Mouse (Mus musculus) liver (tissue): Measurements from ENCODE around the gene Cts3.
"Not testable (repeated sequence)": the region's sequence is repeated elsewhere in the genome, so short reads cannot be mapped to it uniquely, and the experiment has no call there.

Experiments used
- DNase-seq: peaks from one replicate; pipeline ENCODE4 v3.0.0-alpha.2; 2020; ENCODE audit warnings: mixed read lengths

Cts3 gene

DNA sequence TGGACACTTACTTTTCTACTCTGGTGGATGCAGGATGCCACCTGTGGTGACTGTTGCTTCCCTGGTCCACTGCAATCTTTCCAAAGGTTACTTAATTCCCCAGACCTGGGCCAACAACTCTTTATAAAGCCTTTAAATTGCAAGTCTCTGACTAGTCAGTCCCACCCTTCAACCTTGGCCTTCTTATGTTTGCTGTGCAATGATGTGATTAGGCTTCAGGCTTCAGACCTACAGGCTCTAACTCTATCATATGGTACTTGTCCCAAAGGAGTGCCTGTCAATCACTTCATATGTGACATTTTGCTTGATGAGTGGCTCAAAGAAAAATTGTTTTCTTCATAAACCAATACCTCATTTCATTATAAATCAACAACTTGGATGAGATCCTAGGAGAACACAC is at the start of gene Cts3:
Gene Cts3, minus strand, starts transcription at position 101 of the 400 bp plus-strand sequence.
- no peak for DNase-seq

DNA sequence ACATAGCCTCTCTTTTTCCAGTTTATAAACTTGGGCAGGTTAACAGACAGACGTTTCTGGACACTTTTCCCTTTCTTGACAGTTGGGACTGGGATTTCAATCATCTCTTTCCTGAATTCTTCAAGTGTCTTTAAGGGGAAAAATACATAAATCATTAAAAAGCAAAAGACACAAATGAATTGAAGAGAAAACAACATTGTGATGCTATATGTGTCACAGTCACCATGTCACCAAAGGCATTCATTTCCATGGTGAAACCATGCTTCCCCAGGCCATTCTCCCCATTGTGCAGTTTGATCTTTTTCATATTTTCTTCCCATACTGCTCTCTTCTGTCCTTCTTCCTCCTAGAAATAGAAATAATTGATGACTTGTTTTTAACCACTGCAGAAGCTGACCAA is 1.9 kb downstream of the Cts3 start, which contains the start of gene Gm49352:
Gene Gm49352, minus strand, starts transcription at position 101 of the 400 bp plus-strand sequence.
- not testable (repeated sequence) for DNase-seq

DNA sequence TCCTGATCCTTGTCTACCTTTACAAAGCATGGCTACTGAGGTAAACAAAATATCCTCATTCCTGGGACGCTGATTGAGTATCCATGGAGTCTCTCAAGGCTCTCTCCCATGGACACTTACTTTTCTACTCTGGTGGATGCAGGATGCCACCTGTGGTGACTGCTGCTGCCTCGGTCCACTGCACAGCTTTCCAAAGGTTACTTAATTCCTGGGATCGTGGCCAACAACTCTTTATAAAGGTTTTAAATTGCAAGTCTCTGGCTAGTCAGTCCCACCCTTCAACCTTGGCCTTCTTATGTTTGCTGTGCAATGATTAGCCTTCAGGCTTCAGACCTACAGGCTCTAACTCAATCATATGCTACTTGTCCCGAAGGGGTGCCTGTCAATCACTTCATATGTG is 28.3 kb downstream of the Cts3 start, which contains the start of gene Ctsm:
Gene Ctsm, minus strand, starts transcription at position 209 of the 400 bp plus-strand sequence.
- no peak for DNase-seq
